Mouse (Mus musculus) adrenal gland, adult 18-20 months (tissue): ENCODE results near the gene Cdkn1b. TPM values are rescaled to one million over a fixed set of nuclear protein-coding genes. Genes with fewer than 3 reads are reported as not detected.

Source experiments
- DNase-seq, 2 experiments: peaks; one replicate each; pipeline ENCODE4 v3.0.0; 2021 to 2022; ENCODE audit warnings: low spot score in 2 of 2
- total RNA-seq, 2 experiments: library from RNA; stranded (reverse); gene quantifications; 1 replicate in 1 of 2; 2 replicates in 1 of 2; pipeline ENCODE4 v1.2.3; 2021

Cdkn1b gene
- total RNA-seq, 2 experiments from 2014 or later = 30.6 to 33.0 TPM

DNA sequence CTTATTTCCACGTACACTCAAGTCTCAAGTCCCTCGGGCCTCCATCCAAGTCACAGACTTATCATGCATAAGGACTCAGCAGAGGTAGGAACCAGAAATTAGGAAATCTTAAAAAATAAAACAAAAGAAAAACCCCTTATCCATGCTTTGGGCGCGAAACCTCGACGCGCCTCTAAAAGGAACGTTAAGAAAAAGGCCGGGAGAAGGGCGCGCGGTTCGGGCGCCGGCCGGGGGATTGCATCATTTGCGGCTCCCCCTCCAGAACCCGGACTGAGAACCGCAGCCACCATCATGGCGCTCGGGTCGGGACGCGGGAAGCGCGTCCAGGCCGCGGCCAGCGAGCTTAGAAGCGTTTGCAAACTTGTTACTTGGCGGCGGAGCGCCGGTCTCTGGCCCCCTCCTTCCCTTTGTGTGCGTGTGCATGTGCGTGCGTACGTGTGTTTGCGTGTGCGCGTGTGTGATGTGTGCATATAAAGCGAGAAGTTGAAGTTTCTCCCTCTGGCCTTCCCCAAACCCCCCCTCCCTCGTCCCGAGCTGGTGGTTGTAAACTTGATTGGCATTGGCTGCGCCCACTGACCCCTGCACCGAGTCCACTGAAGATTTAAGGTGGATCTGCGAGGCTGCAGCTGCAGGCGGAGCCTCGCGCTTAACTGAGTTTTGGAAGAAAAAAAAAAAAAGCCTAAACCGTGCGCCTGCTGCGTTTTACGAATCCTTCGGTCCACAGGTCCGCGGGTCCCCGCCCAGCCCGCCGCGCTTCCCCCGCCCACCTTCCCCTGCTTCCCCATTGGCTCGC is 8.1 kb downstream of the Cdkn1b start:
- peak; percentile 62 to 70 for DNase-seq

DNA sequence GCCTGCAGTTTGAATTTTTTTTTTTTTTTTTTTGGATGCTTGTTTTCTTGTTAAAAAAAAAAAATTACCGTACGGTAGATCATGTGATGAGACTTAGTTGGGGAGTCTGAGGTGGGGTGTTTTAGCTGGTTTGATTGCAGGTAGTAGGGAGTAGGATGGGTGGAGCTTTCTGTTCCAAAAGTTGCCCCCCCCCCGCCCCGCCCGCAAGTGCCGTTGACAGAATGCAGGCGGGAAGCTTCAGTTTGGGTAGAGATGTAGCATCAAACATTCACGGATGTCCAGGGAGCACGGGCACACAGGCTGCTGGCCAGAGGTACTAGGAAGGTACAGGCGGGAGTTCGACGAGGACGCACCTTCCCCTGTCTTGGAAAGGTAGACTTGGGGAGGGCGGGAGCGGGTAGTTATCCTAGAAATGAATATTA is 8.7 kb downstream of the Cdkn1b start:
- DNase-seq = no peak

- no peak for DNase-seq
These were observed 9.7 kb downstream of the Cdkn1b start for GRCm38 (mm10) chr6:134929926-134930325.

DNA sequence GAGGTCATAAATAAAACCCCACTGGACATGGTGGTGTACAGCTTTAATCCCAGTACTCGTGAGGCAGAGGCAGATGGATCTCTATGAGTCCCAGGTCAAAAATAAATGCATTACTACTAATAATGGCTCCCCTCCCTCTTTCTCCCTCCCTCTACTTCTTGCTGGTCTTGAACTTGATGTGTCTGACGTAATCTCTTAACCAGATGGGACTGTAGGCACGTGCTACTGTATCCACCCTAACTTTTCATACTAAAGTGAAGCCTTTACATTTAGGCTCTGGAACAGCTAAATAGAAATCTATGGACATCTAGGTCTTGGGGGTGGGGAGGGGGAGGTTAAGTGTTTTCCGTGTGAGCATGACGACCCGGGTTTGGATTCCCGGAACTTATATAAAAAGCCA is 10.2 kb downstream of the Cdkn1b start:
- no peak for DNase-seq

- DNase-seq = no peak
These were observed 10.9 kb downstream of the Cdkn1b start for GRCm38 (mm10) chr6:134931146-134931545.

GRCm38 (mm10) chr6:134932486-134933206 is 12.4 kb downstream of the Cdkn1b start:
- no peak for DNase-seq

- DNase-seq = no peak
These were observed 13.0 kb downstream of the Cdkn1b start for GRCm38 (mm10) chr6:134933207-134933558.

DNA sequence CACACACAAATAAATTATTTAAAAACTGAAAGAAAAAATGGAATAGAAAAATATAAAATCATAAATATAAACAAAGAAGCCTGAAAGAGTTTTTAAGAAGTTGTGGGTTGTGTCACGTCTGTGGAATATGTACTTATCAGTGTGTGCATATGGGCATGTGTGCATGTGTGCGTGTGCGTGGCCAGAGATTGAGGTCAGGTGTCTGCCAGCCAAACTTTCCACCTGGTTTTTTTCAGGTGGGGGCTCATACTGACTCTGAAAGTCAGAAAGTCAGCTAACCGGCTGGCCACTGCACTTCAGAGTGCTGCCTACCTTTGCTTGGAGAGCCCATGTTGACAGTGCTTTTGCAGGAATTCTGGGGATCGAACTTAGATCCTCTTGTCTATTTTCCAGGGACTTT is 14.1 kb downstream of the Cdkn1b start:
- DNase-seq = no peak

- DNase-seq = no peak
These were observed 19.6 kb downstream of the Cdkn1b start for GRCm38 (mm10) chr6:134939781-134940180.

DNA sequence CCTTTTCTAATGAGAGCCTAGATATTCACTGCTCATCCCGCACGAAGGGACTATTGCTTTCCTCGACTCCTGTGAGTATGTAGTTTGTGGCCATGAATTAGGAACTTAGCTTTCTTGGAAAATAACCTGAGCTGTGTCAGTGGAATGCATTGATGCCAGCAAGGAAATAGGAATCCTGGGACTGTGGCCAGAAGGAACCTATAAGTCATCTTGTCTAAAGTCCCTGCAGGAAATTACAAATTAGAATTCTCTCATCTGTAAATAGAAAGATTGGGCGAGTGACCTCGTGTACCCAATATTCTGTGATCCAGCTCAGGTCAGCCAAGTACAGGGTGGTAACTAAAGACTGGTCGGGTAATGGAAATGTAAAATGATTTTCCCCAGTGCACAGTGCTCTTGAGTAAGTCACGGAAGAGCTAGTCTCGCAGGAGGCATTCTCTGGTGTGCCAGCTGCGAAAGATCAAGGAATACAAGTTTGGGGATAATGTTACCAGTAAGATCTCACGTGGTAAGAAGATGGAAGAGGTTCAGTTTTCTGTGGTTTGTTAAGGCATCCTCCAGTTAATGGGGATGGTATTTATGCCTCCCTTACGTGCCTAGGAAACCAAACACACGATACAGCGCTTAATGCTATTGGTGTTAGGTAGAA is 23.7 kb downstream of the Cdkn1b start:
- DNase-seq = no peak

- DNase-seq = no peak
These were observed 25.9 kb downstream of the Cdkn1b start for GRCm38 (mm10) chr6:134946054-134946453.

DNA sequence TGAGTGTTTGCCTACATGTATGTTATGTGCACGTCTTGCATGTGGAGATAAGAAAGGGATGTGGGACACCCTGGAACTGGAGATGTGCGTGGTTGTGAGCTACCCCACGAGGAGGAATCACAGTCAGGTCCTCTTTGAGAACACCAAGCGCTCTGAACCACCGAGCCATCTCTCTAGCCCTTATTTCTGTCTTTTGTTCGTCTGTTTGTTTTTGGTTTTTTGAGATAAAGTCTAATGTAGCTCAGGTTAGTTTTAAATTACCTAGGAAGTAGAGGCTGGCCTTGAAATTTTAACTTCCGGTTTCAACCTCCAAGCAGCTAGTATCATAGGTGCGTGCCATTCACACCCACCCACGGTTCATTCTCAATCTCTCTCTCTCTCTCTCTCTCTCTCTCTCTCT is 26.7 kb downstream of the Cdkn1b start:
- DNase-seq = no peak

- DNase-seq = peak; percentile 62 to 70
These were observed 27.3 kb downstream of the Cdkn1b start for GRCm38 (mm10) chr6:134947311-134948087.

DNA sequence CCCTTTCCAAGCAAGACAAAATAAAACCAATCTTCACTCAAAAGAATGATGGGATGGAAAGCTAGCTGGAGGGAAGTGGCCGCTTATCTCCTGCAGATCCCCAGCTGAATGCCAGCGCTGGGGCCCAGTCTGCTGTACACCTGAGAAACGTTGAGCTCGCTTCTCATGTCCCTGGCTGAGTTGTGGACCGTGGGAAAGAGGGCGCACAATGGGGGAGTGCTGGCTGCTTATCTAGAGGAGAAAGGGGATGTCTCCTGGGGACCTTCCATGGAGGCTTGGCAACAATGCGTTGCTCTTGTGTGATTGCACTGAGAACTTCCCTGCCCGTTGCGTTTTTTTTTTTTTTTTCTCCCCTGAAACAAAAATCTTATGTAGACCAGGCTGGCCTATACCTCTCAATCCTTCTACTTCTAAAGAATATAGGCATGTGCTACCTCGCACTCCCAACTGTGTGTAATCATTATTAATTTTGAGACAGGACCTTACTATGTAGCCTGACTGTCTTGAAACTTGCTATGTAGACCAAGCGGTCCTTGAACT is 28.4 kb downstream of the Cdkn1b start:
- no peak for DNase-seq

- no peak for DNase-seq
These were observed 29.0 kb downstream of the Cdkn1b start for GRCm38 (mm10) chr6:134949241-134949640.

DNA sequence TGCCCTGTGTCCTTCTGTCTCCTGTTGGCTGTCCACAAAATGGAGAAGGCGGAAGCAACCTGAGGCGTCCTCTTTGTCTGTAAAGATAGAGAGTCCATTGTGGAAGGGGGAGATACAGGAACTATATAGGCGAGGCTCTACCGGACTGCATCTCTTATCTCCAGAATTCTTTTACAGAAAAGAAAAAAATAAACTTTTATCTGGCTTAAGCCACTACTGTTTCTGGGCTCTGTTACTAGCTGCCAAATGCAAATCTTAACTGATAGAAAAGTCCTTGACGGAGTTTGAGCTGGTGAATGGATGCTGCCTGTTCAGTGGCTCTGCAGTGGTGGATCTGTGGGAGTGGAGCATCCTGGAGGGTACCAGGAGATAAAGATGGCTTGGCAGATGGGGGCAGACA is 31.2 kb downstream of the Cdkn1b start:
- DNase-seq = no peak

GRCm38 (mm10) chr6:134953976-134954375 is 33.8 kb downstream of the Cdkn1b start:
- peak in 1 of 2 experiments; percentile 37 for DNase-seq

DNA sequence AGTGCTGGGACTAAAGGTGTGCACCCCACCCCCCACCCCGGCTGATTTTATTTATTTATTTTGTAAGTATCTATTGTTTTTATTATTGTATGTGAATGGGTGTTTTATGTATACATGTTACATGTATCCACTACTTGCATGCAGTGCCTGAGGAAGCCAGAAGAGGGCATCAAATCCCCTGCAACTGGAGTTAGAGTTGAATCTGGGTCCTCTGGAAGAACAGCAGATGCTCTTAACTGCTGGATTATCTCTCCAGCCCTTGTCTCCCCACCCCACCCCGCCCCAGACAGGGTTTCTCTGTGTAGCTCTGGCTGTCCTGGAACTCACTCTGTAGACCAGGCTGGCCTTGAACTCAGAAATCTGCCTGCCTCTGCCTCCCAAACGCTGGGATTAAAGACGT is 36.2 kb downstream of the Cdkn1b start:
- DNase-seq = no peak

DNA sequence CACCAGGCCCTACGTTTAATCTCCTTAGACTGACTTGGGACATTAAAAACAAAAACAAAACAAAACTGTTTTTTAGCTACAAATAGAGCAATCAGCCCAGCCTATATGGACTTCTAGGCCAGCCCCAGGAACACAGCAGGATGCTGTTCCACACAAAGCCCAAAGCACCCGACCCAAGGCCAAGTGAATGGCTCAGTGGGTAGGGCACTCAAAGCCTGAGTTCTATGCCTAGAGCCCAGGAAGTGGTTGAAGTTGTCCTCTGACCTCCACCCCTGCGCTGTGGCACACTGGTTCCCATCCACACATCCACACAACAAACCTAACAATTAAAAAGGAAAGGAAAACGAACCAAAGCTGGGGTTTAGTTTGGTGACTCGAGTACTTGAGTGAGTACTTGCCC is 41.1 kb downstream of the Cdkn1b start:
- no peak for DNase-seq

DNA sequence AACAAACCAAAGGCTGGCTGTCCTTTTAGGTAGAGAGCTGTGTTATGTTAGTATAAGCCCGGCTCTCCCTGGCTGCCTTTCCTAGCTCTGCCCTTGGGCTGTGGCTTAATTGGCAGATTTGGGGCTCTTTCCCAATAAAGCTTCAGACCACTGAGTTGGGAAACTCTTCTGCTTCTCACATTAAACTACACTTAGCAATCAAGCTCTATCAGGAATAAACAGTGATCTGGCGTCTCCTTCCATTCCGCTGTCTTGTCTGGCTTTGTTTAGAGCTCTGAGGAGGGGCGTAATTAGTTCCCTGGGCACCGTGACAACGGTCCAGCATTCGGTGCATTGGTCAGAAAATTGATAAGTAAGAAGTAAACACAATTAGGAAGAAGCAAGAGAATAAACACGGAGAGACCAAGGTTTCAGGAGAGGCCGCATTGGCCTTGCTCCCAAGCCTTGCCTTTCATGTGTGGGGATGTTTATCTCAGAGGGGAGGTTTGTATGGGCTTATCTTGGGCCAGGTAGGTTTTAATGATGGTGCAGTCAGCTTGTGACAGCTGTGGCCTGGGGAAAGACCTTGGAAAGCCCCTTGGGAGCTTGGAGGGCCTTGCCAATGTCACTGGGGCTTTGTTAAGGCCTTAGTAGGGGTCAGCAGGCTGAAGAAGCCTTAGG is 41.8 kb downstream of the Cdkn1b start:
- no peak for DNase-seq

DNA sequence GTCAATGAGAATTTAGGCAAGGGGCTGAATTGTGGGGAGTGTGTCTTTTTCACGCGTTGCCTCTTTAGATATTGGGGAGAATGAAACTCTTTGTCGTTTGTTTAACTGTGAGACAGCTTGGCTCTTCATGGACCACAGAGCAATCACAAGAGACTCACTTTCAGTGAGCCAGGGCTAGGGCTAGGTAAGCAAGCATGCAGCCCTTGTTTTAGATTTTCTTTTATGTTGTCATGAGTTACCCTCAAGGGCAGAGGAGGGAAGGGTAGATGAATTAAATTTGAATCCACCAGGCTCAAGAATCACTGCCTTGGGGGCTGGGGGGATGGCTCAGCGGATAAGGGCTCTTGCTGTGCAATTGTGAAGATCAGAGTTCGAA is 42.3 kb downstream of the Cdkn1b start:
- DNase-seq = no peak
